Mouse (Mus musculus) heart, postnatal 0 days (tissue): ENCODE data around the gene Slc2a2.

Experiments
- CTCF ChIP-seq: IDR thresholded peaks from 2 replicates; pipeline ENCODE4 v1.5.1; 2016; ENCODE audit warnings: antibody characterized with exemption, control low read depth, low read depth
- EP300 ChIP-seq: IDR thresholded peaks from 2 replicates; pipeline ENCODE4 v1.6.1; 2016; ENCODE audit warnings: antibody characterized with exemption, low read depth

DNA sequence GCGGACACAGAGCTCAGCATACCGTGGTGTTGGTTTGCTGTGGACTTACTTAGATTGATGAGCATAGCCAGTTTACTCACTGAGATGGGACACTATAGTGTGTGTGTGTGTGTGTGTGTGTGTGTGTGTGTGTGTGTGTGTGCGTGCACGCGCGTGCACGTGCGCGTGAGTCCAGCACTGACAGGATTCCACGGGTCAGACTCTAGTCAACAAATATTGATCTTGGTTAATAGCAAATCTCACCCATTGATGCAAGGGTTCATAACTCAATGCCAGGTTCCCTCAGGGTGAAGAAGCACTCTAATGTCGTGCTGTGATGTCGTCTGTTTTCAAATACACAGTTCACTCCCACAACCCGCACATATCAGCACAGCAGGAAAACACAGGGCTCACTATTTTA lies 27.5 kb downstream of the Slc2a2 start:
- TF ChIP-seq CTCF (no peak), EP300 (no peak)
